Mouse (Mus musculus) stomach, embryonic 15.5 days (tissue): ENCODE measurements at regions not wholly inside any gene's neighbourhood (a gene's known extent, or its start where the extent isn't known, plus 50 kb on each side); places are given as distances from the start of the nearest gene placed in this dataset.

Experiments used
- ATAC-seq: fragments of 200-750 bp; cut with Nextera tagmentation; 2 replicates; pipeline ENCODE4 v1.8.0; 2017; ENCODE audit warnings: low read depth, moderate number of reproducible peaks, moderate TSS enrichment; ENCODE audit not compliant: insufficient read depth, low FRiP score
- H3K27ac ChIP-seq: fragments of 300-500 bp; sonication (generic); 2 replicates; pipeline ENCODE4 v1.5.1; 2015; ENCODE audit warnings: mild to moderate bottlenecking, inconsistent platforms
- H3K27me3 ChIP-seq: fragments of 300-500 bp; sonication (generic); replicated peaks from 2 replicates; pipeline ENCODE4 v1.6.1; 2015; ENCODE audit warnings: inconsistent platforms
- H3K36me3 ChIP-seq: fragments of 300-500 bp; sonication (generic); 2 replicates; pipeline ENCODE4 v1.6.1; 2015; ENCODE audit warnings: inconsistent platforms
- H3K4me1 ChIP-seq: fragments of 300-500 bp; sonication (generic); 2 replicates; pipeline ENCODE4 v1.6.1; 2015; ENCODE audit warnings: inconsistent platforms
- H3K4me2 ChIP-seq: fragments of 300-500 bp; sonication (generic); 2 replicates; pipeline ENCODE4 v1.6.1; 2015; ENCODE audit warnings: mild to moderate bottlenecking, inconsistent platforms
- H3K4me3 ChIP-seq: fragments of 300-500 bp; sonication (generic); replicated peaks from 2 replicates; pipeline ENCODE4 v1.5.1; 2015; ENCODE audit warnings: inconsistent platforms
- H3K9ac ChIP-seq: fragments of 300-500 bp; sonication (generic); 2 replicates; pipeline ENCODE4 v1.6.1; 2015; ENCODE audit warnings: inconsistent platforms
- H3K9me3 ChIP-seq: fragments of 300-500 bp; sonication (generic); 2 replicates; pipeline ENCODE4 v1.6.1; 2016; ENCODE audit warnings: inconsistent platforms
- WGBS: fragments of 180-500 bp; shearing (Covaris S2); methylation state at CpG from one replicate; pipeline ENCODE4 v1.1.7; 2015; 5-methylcytosine and 5-hydroxymethylcytosine counted together

DNA sequence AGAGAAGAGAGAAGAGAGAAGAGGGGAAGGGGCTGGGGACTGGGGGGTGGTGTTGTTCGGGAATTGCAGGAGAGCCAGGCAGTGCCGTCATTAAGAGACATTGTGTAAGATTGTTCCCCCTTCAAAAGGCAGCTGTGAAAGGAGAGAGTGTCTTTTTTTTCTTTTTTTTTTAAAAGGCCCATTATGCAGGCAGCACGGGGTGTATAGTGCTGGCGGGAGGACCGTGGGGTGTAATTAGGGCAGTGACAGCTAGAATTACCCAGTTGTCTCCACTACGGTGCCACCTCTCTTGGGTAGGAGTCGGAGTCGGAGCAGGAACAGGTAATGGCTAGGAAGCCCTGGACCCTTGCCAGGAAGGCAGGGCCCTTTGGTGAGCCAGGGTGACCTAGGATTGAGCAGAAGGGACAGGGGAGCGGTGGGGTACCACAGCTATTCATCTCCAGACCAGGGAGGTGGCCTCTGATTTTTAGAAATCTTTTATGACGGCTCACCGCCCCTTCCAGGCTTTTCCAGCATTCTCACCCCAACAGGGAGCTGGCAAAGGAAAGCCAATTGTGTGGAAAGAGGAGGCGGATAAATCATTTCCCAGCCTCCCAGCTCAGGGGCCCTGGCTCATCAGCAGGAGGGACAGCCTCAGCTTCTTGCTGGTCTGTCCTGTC lies 67.2 kb upstream of the Zc3h12a start:
- H3K4me3 ChIP-seq: no peak overlapping the region
- H3K4me2 ChIP-seq: no peak overlapping the region
- H3K9me3 ChIP-seq: no peaks in the 10 kb centered on the region
- no peaks in the 10 kb centered on the region for H3K36me3 ChIP-seq
- peaks cover 3% of the 10 kb centered on the region; the same call in 1 of the 2 replicates for H3K27me3 ChIP-seq
- no peak for ATAC-seq
- H3K27ac ChIP-seq: no peak overlapping the region
- WGBS: 48% methylated on average over 12 of the region's 12 CpGs
- no peaks in the 10 kb centered on the region for H3K4me1 ChIP-seq
- no peak overlapping the region for H3K9ac ChIP-seq

DNA sequence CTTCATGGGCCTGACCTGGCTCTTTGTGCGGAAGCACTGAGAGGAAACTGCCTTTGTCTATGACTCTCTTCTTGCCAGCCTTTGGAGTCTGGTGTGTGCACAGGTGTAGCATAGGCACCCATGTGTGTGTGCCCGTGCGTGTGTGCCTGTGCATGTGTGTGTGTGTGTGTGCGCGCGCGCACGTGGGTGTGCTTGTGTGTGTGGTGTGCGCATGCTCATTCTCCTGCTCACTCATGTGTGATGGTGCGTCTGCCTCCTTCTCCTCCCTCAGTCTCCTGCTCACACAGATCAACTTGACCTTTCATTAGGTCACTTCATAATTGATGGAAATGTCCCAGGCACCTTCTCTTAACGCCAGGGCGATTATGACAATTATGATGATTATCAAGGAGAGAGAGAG lies 66.7 kb upstream of the Zc3h12a start:
- Histone ChIP-seq H3K4me1 (no peaks in the 10 kb centered on the region), H3K9ac (no peak overlapping the region), H3K4me3 (no peak overlapping the region), H3K36me3 (no peaks in the 10 kb centered on the region), H3K9me3 (no peaks in the 10 kb centered on the region), H3K4me2 (no peak overlapping the region), H3K27ac (no peak overlapping the region), H3K27me3 (peaks cover 3% of the 10 kb centered on the region; the same call in 1 of the 2 replicates)
- WGBS: 81% methylated on average over 12 of the region's 12 CpGs
- ATAC-seq: no peak

DNA sequence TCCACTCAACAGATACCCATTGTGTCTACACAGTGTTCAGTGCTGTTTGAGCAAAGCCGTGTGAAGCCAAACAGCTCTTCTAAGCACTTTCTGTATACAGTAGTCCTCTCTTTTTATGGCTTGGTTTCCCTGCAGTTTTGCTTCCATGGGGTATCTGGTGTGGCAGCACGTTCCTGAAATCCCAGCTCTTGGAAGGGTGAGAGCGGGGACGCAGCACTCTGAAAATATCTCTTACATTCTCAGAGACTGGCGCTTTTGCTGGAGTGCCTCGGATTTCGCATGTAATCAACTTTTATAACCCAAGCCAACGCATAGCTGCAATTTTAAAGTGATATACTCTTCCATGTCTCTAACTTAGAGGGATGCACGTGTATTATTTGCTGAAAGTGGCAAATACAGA lies 64.0 kb upstream of the Zc3h12a start:
- Histone ChIP-seq H3K9me3 (no peaks in the 10 kb centered on the region), H3K27ac (no peak overlapping the region)

DNA sequence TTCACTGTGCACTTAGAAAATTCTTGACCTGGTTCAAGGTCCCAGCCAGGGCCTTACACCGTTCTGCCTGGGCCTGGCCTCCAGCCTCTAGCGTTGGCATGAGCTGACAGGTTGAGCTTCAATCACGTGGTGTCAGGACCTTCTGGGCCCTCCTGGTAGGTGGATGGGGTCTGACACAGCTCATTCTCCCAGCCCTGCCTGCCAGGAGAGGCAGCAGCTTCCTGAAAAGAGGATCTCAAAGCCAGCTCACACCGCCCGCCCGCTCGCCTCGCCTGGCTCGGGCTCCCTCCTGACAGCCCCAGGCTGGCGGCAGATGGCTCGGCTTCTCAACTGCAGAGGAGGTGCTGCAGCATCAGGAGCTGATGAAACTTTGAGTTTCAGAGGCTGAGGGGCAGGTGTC lies 63.4 kb upstream of the Zc3h12a start:
- no peaks in the 10 kb centered on the region for H3K4me1 ChIP-seq
- no peaks in the 10 kb centered on the region for H3K9me3 ChIP-seq
- H3K4me2 ChIP-seq: no peak overlapping the region
- H3K9ac ChIP-seq: no peak overlapping the region
- no peaks in the 10 kb centered on the region for H3K36me3 ChIP-seq
- no peak overlapping the region for H3K4me3 ChIP-seq
- WGBS: 17% methylated on average over 11 of the region's 11 CpGs
- no peaks in the 10 kb centered on the region; the same call in 1 of the 2 replicates for H3K27me3 ChIP-seq
- no peak for ATAC-seq
- no peak overlapping the region for H3K27ac ChIP-seq

More for the DNA sequence above, 64.0 kb upstream of the Zc3h12a start:
- Histone ChIP-seq H3K27me3 (no peaks in the 10 kb centered on the region; the same call in 1 of the 2 replicates), H3K4me3 (no peak overlapping the region), H3K36me3 (no peaks in the 10 kb centered on the region), H3K4me2 (no peak overlapping the region), H3K4me1 (no peaks in the 10 kb centered on the region), H3K9ac (no peak overlapping the region)
- ATAC-seq: no peak
- WGBS: 68% methylated on average over 9 of the region's 9 CpGs

DNA sequence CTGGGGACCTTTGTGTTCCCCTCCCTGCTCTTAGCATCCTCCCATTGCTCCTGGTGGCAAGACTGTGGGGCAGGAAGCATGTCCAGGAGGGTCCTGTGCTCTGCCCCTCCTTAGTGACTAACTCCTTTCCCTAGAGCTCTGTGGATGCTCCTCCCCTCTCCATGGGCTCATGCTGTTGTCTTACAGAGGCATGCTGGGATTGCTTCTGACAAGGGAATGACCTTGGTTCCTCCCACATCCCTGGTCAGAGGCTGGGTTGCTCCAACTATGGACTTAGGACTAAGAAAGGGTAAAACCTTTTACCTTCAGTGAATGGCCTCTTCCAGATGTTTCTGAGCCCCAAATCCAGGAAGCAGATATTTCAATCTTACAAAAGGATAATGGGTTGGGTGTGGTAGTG lies 62.3 kb upstream of the Zc3h12a start:
- Histone ChIP-seq H3K36me3 (no peaks in the 10 kb centered on the region), H3K9me3 (no peaks in the 10 kb centered on the region), H3K4me3 (no peak overlapping the region), H3K9ac (no peak overlapping the region), H3K27me3 (no peaks in the 10 kb centered on the region), H3K27ac (no peak overlapping the region), H3K4me2 (no peak overlapping the region), H3K4me1 (no peaks in the 10 kb centered on the region)
- ATAC-seq: no peak

DNA sequence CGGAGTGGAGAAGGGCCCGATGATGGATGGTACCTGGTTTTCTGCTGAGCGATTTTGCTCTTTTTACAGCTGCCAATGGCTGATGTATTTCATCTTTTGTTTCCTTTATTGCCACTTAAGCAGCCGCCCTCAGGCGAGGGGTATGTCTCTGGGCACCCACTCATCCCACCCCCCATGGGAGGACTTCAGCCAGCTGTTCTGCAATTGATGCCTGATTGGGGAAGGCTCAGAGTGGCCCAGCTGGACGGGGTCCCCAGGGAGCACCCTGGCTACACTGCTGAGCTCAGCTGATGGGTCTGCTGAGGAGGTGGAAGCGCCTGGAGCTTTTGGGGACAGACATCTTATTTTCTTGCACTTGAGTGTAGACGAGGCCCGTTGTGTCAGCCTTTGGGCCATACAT lies 58.6 kb upstream of the Zc3h12a start:
- 62% methylated on average over 9 of the region's 9 CpGs for WGBS
- no peak for ATAC-seq
- no peaks in the 10 kb centered on the region for H3K4me1 ChIP-seq

DNA sequence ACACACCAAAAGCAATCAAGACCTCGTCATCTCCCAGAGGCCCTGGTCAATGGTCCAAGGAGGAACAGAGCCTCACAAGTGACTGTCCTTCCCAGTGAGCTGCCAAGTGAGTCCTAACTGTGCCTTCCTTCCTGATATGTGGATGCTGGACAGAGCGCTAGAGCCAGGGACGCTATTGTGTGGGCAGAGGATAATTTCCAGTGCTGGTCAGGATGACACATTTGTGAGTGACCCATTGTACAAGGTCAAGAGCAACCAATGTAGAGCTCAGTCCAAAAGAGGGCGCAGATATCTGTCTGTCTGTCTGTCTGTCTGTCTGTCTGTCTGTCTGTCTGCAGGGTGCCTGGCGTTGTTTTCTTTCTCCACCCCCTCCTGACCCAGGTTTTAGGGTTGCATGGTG lies 57.4 kb upstream of the Zc3h12a start:
- no peak for ATAC-seq
- Histone ChIP-seq H3K4me1 (no peaks in the 10 kb centered on the region), H3K9ac (no peak overlapping the region), H3K4me2 (no peak overlapping the region), H3K27ac (no peak overlapping the region), H3K9me3 (no peaks in the 10 kb centered on the region), H3K27me3 (no peaks in the 10 kb centered on the region), H3K36me3 (no peaks in the 10 kb centered on the region), H3K4me3 (no peak overlapping the region)
- WGBS: 71% methylated on average over 5 of the region's 5 CpGs

More for the DNA sequence above, 58.6 kb upstream of the Zc3h12a start:
- Histone ChIP-seq H3K9ac (no peak overlapping the region), H3K36me3 (no peaks in the 10 kb centered on the region), H3K4me2 (no peak overlapping the region), H3K27me3 (no peaks in the 10 kb centered on the region), H3K27ac (no peak overlapping the region), H3K4me3 (no peak overlapping the region), H3K9me3 (no peaks in the 10 kb centered on the region)

DNA sequence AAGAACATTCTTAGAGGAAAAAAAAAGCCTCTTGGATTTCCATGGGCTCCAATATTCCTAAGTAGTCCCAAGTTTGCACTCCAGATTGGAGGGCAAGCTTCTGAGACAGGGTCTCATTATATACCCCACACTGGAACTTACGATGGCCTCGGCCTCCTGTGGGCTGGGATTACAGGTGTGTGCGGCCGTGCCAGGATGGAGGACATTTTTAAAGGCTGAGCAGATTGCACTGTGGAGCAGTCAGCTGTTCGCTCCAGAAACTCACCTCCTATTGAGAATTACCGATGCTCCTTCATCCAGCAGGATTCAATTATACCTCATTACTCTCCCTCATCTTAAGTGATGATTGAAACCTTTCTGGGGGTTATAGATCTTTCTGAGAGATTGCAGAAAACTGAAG lies 53.3 kb upstream of the Zc3h12a start:
- 91% methylated on average over 6 of the region's 6 CpGs for WGBS
- Histone ChIP-seq H3K27ac (no peak overlapping the region), H3K9ac (no peak overlapping the region), H3K27me3 (no peaks in the 10 kb centered on the region), H3K4me1 (no peaks in the 10 kb centered on the region), H3K9me3 (no peaks in the 10 kb centered on the region), H3K4me3 (no peak overlapping the region), H3K4me2 (no peak overlapping the region), H3K36me3 (no peaks in the 10 kb centered on the region)
- no peak for ATAC-seq

DNA sequence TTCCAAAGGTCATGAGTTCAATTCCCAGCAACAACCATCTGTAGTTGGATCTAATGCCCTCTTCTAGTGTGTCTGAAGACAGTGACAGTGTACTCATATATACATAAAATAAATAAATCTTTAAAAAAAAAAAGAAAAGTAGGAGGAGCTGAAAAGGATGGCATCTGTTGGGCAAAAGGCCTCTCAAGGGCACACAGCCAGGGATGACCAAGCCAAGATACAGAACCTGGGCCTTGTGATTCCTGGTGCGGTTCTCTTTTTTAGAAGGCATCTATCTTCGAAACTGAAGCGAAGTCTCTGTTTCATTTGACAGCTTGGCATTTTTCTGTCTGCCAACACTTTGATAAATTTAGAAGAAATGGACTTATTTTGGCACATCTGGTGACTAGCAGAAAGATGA lies 50.9 kb upstream of the Zc3h12a start:
- no peaks in the 10 kb centered on the region for H3K27me3 ChIP-seq
- no peak overlapping the region for H3K4me2 ChIP-seq
- no peak overlapping the region for H3K9ac ChIP-seq
- 0 out of 2 replicates have a peak, but pooled peaks cover 5% of the 10 kb centered on the region for H3K4me1 ChIP-seq
- H3K36me3 ChIP-seq: no peaks in the 10 kb centered on the region
- ATAC-seq: no peak
- no peaks in the 10 kb centered on the region for H3K9me3 ChIP-seq
- H3K4me3 ChIP-seq: no peak overlapping the region
- 99% methylated on average over 3 of the region's 3 CpGs for whole genome bisulfite sequencing
- H3K27ac ChIP-seq: no peak overlapping the region

DNA sequence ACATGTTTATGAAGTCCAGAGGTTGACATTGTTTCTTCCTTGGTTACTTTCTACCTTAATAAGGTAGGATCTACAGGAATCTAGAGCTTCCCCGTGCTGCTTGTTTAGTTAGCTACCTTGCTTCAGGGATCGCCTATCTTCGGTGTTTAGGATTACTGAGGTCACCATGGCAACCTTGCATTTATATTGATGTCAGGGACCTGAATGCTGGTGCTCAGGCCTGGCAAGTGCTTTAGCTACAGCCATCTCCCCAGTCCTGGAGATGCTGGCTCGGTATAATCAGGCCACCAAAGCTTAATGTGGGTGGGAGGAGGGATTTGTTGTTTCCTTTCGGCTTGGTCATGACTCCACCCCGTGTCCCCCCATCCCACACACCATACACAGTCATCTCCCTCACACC lies 50.0 kb upstream of the Zc3h12a start:
- no peak overlapping the region for H3K4me2 ChIP-seq

More for the DNA sequence above, 50.0 kb upstream of the Zc3h12a start:
- no peaks in the 10 kb centered on the region for H3K27me3 ChIP-seq
- no peak overlapping the region for H3K9ac ChIP-seq
- H3K4me1 ChIP-seq: 0 out of 2 replicates have a peak, but pooled peaks cover 5% of the 10 kb centered on the region
- no peak for ATAC-seq
- H3K27ac ChIP-seq: no peak overlapping the region
- WGBS: 51% methylated on average over 6 of the region's 6 CpGs
- H3K36me3 ChIP-seq: no peaks in the 10 kb centered on the region
- no peaks in the 10 kb centered on the region for H3K9me3 ChIP-seq
- H3K4me3 ChIP-seq: no peak overlapping the region
